Mouse (Mus musculus): ENCODE data around the gene Depdc7. TPM values are rescaled to one million over a fixed set of nuclear protein-coding genes. Genes with fewer than 3 reads are reported as not detected.

The Depdc7 gene
- polyA plus RNA-seq (2015; fragmentation: Nextera tagmentation; extraction: Ambion mirVana): 9.8 and 13.2 TPM in 2 replicates

GRCm38 (mm10) chr2:104742741-104743064, at the start of gene Depdc7:
TSS of gene Depdc7 (minus strand) at chr2:104742878.
- H3K27me3 ChIP-seq: peaks cover 41% of the 10 kb centered on the region
- peak within 1 kb of the TSS; percentile 67 for H3K4me3 ChIP-seq (replicated peaks)
- ATAC-seq (ENCODE audit: low read depth): peak; percentile 89
- H3K36me3 ChIP-seq: no peaks in the 10 kb centered on the region
- peak within 1 kb of the TSS; percentile 82 for H3K4me2 ChIP-seq
- no peaks in the 10 kb centered on the region for H3K9me3 ChIP-seq (replicated peaks)
- WGBS (ENCODE audit: insufficient replicate concordance): under 1% methylated on average over 29 of the region's 31 CpGs
- DNase-seq: peak; percentile 90
- peak within 1 kb of the TSS; percentile 61 for H3K27ac ChIP-seq
- H3K4me1 ChIP-seq (replicated peaks): peaks cover 2% of the 10 kb centered on the region; the same call in 1 of the 2 replicates
- H3K9ac ChIP-seq: peak within 1 kb of the TSS; percentile 73

GRCm38 (mm10) chr2:104774763-104775162, 32.1 kb upstream of the Depdc7 start:
- no peak overlapping the region for H3K4me3 ChIP-seq (replicated peaks)
- H3K4me2 ChIP-seq: no peak overlapping the region
- H3K9me3 ChIP-seq (replicated peaks): no peaks in the 10 kb centered on the region
- WGBS (ENCODE audit: insufficient replicate concordance): 62% methylated on average over 1 of the region's 1 CpGs
- no peak for DNase-seq
- no peak for ATAC-seq (ENCODE audit: low read depth)
- no peak overlapping the region for H3K9ac ChIP-seq
- H3K36me3 ChIP-seq: peaks cover 32% of the 10 kb centered on the region
- no peaks in the 10 kb centered on the region for H3K4me1 ChIP-seq (replicated peaks)
- H3K27me3 ChIP-seq: no peaks in the 10 kb centered on the region
- no peak overlapping the region for H3K27ac ChIP-seq

GRCm38 (mm10) chr2:104768697-104769096, 26.0 kb upstream of the Depdc7 start:
- DNase-seq (no peak), ATAC-seq (ENCODE audit: low read depth) (peak; percentile 50; the same call in 1 of the 2 replicates)
- no peak overlapping the region for H3K27ac ChIP-seq
- peaks cover 13% of the 10 kb centered on the region for H3K36me3 ChIP-seq
- no peaks in the 10 kb centered on the region for H3K4me1 ChIP-seq (replicated peaks)
- WGBS (ENCODE audit: insufficient replicate concordance): 59% methylated on average over 1 of the region's 1 CpGs
- H3K9me3 ChIP-seq (replicated peaks): no peaks in the 10 kb centered on the region
- H3K27me3 ChIP-seq: no peaks in the 10 kb centered on the region
- no peak overlapping the region for H3K4me2 ChIP-seq
- no peak overlapping the region for H3K4me3 ChIP-seq (replicated peaks)
- no peak overlapping the region for H3K9ac ChIP-seq

GRCm38 (mm10) chr2:104764018-104764417, 21.3 kb upstream of the Depdc7 start:
- H3K36me3 ChIP-seq: peaks cover 9% of the 10 kb centered on the region
- no peak for ATAC-seq (ENCODE audit: low read depth)

GRCm38 (mm10) chr2:104763134-104763703, 20.5 kb upstream of the Depdc7 start:
- H3K27ac ChIP-seq: no peak overlapping the region
- no peaks in the 10 kb centered on the region for H3K4me1 ChIP-seq (replicated peaks)
- no peak for ATAC-seq (ENCODE audit: low read depth)
- no peak for DNase-seq
- no peak overlapping the region for H3K9ac ChIP-seq
- peaks cover 9% of the 10 kb centered on the region for H3K36me3 ChIP-seq
- no peaks in the 10 kb centered on the region for H3K27me3 ChIP-seq
- 43% methylated on average over 8 of the region's 8 CpGs for WGBS (ENCODE audit: insufficient replicate concordance)
- no peaks in the 10 kb centered on the region for H3K9me3 ChIP-seq (replicated peaks)
- no peak overlapping the region for H3K4me2 ChIP-seq
- H3K4me3 ChIP-seq (replicated peaks): no peak overlapping the region

More at GRCm38 (mm10) chr2:104764018-104764417, 21.3 kb upstream of the Depdc7 start:
- Histone ChIP-seq H3K9ac (no peak overlapping the region), H3K4me3 (replicated peaks) (no peak overlapping the region), H3K27me3 (no peaks in the 10 kb centered on the region), H3K27ac (no peak overlapping the region), H3K9me3 (replicated peaks) (no peaks in the 10 kb centered on the region), H3K4me1 (replicated peaks) (no peaks in the 10 kb centered on the region), H3K4me2 (no peak overlapping the region)
- DNase-seq: no peak
- 73% methylated on average over 4 of the region's 4 CpGs for WGBS (ENCODE audit: insufficient replicate concordance)

GRCm38 (mm10) chr2:104750611-104751010, 7.9 kb upstream of the Depdc7 start:
- WGBS (ENCODE audit: insufficient replicate concordance): 49% methylated on average over 3 of the region's 3 CpGs
- H3K9me3 ChIP-seq (replicated peaks): no peaks in the 10 kb centered on the region
- DNase-seq (no peak), ATAC-seq (ENCODE audit: low read depth) (no peak)
- no peak overlapping the region for H3K4me3 ChIP-seq (replicated peaks)
- no peaks in the 10 kb centered on the region for H3K27me3 ChIP-seq
- no peak overlapping the region for H3K4me2 ChIP-seq
- H3K36me3 ChIP-seq: no peaks in the 10 kb centered on the region
- no peak overlapping the region for H3K27ac ChIP-seq
- H3K9ac ChIP-seq: no peak overlapping the region
- H3K4me1 ChIP-seq (replicated peaks): no peaks in the 10 kb centered on the region

- Histone ChIP-seq H3K27ac (no peak overlapping the region), H3K9me3 (replicated peaks) (no peaks in the 10 kb centered on the region)
- ATAC-seq (ENCODE audit: low read depth): no peak
Observed at GRCm38 (mm10) chr2:104748652-104749183, 6.0 kb upstream of the Depdc7 start.

GRCm38 (mm10) chr2:104746251-104746650, 3.6 kb upstream of the Depdc7 start:
- H3K27ac ChIP-seq: no peak overlapping the region
- no peak for ATAC-seq (ENCODE audit: low read depth)

More at GRCm38 (mm10) chr2:104748652-104749183, 6.0 kb upstream of the Depdc7 start:
- Histone ChIP-seq H3K36me3 (no peaks in the 10 kb centered on the region), H3K4me1 (replicated peaks) (no peaks in the 10 kb centered on the region), H3K9ac (no peak overlapping the region), H3K27me3 (no peaks in the 10 kb centered on the region), H3K4me3 (replicated peaks) (no peak overlapping the region), H3K4me2 (no peak overlapping the region)
- DNase-seq: no peak
- WGBS (ENCODE audit: insufficient replicate concordance): 59% methylated on average over 5 of the region's 5 CpGs

GRCm38 (mm10) chr2:104743971-104744370, 1.3 kb upstream of the Depdc7 start:
- no peak for DNase-seq

More at GRCm38 (mm10) chr2:104746251-104746650, 3.6 kb upstream of the Depdc7 start:
- Histone ChIP-seq H3K4me2 (no peak overlapping the region), H3K9ac (no peak overlapping the region), H3K36me3 (no peaks in the 10 kb centered on the region), H3K4me3 (replicated peaks) (no peak overlapping the region), H3K4me1 (replicated peaks) (peaks cover 2% of the 10 kb centered on the region; the same call in 1 of the 2 replicates), H3K9me3 (replicated peaks) (no peaks in the 10 kb centered on the region), H3K27me3 (peaks cover 24% of the 10 kb centered on the region)
- whole genome bisulfite sequencing (ENCODE audit: insufficient replicate concordance): 42% methylated on average over 8 of the region's 8 CpGs
- peak; percentile 34 for DNase-seq

GRCm38 (mm10) chr2:104743160-104743559, 482 bp upstream of the Depdc7 start:
- H3K4me1 ChIP-seq (replicated peaks): peaks cover 2% of the 10 kb centered on the region; the same call in 1 of the 2 replicates
- H3K27me3 ChIP-seq: peaks cover 41% of the 10 kb centered on the region
- ATAC-seq (ENCODE audit: low read depth) (peak; percentile 19; the same call in 1 of the 2 replicates), DNase-seq (no peak)
- peak overlapping the region; percentile 67 for H3K4me3 ChIP-seq (replicated peaks)
- 13% methylated on average over 7 of the region's 7 CpGs for WGBS (ENCODE audit: insufficient replicate concordance)
- no peaks in the 10 kb centered on the region for H3K36me3 ChIP-seq
- H3K9me3 ChIP-seq (replicated peaks): no peaks in the 10 kb centered on the region
- peak overlapping the region; percentile 73 for H3K9ac ChIP-seq
- H3K4me2 ChIP-seq: peak overlapping the region; percentile 82
- H3K27ac ChIP-seq: no peak overlapping the region

More at GRCm38 (mm10) chr2:104743971-104744370, 1.3 kb upstream of the Depdc7 start:
- Histone ChIP-seq H3K27ac (no peak overlapping the region), H3K36me3 (no peaks in the 10 kb centered on the region), H3K4me2 (no peak overlapping the region), H3K4me3 (replicated peaks) (no peak overlapping the region), H3K9me3 (replicated peaks) (no peaks in the 10 kb centered on the region), H3K4me1 (replicated peaks) (peaks cover 2% of the 10 kb centered on the region; the same call in 1 of the 2 replicates), H3K9ac (no peak overlapping the region), H3K27me3 (peaks cover 41% of the 10 kb centered on the region)
- 46% methylated on average over 5 of the region's 5 CpGs for WGBS (ENCODE audit: insufficient replicate concordance)
- no peak for ATAC-seq (ENCODE audit: low read depth)

GRCm38 (mm10) chr2:104741896-104742740, 560 bp downstream of the Depdc7 start:
- no peaks in the 10 kb centered on the region for H3K36me3 ChIP-seq
- peak overlapping the region; percentile 73 for H3K9ac ChIP-seq
- no peak for DNase-seq
- 7% methylated on average over 42 of the region's 46 CpGs for WGBS (ENCODE audit: insufficient replicate concordance)
- peak overlapping the region; percentile 61 for H3K27ac ChIP-seq
- peak overlapping the region; percentile 67 for H3K4me3 ChIP-seq (replicated peaks)
- peaks cover 41% of the 10 kb centered on the region for H3K27me3 ChIP-seq
- H3K4me1 ChIP-seq (replicated peaks): peaks cover 2% of the 10 kb centered on the region; the same call in 1 of the 2 replicates
- H3K4me2 ChIP-seq: peak overlapping the region; percentile 82
- no peaks in the 10 kb centered on the region for H3K9me3 ChIP-seq (replicated peaks)
- no peak for ATAC-seq (ENCODE audit: low read depth)

Data from liver, embryonic 13.5 days (tissue).